Mouse (Mus musculus): ENCODE data around the gene Pcolce2. TPM values are rescaled to one million over a fixed set of nuclear protein-coding genes. Genes with fewer than 3 reads are reported as not detected.
A peak's percentile ranks its signal among the peaks of the same experiment; 100 is the strongest.
"Not testable (repeated sequence)": the region's sequence is repeated elsewhere in the genome, so short reads cannot be mapped to it uniquely, and the experiment has no call there.

Pcolce2 gene
- 1 to 10 TPM; 1.9 to 2.0 TPM for total RNA-seq (2021)

DNA sequence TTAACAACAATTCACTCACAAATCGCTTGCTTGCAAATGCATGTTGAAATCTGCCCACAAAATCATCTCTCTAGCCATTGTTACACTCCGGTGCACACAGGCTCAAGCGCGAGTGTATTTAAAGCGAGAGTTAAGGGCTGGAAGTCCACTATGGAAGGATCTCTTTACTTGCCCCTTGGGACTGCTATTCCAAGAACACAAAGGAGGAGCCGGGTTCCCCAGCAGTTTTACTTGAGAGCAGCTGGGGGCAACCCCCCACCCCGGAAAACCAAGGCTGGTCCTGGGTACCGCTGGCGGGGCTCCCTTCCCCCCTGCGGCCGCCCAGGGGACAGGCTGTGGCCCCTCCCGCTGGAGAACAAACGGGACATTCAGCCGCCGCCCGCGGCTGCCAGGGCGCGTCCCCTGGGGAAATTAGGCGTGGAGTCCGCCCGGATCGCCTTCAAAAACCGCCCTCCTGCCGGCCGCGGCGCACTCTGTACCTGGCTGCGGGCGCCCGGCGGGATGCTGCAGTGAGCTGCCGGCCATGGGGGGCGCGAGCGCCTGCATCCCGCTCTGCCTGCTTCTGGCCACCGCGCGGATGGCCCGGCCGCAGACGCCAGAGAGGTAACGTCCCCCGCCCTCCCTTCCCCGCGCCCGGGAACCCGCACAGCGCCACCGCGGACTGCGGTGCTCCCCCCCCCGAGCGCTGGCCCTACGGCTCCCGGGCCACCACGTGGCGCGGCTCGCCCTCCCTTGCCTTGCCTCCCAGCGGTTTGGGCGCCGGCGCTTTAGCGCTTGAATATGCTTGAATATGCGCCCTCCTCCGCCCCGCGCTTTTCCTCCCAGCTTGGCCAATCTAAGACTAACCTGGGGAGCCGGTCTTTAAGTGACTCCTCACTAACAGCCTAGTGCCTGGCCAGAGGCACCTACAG, at the start of gene Pcolce2:
Gene Pcolce2 (plus strand): TSS at position 331 of the 911 bp plus-strand sequence.
- intact Hi-C loops (cut with DNase I) = no loop called here
- DNase-seq (ENCODE audit: extremely low spot score in 1 of 2, low spot score in 2 of 2) = peak in 1 of 2 experiments; percentile 37

DNA sequence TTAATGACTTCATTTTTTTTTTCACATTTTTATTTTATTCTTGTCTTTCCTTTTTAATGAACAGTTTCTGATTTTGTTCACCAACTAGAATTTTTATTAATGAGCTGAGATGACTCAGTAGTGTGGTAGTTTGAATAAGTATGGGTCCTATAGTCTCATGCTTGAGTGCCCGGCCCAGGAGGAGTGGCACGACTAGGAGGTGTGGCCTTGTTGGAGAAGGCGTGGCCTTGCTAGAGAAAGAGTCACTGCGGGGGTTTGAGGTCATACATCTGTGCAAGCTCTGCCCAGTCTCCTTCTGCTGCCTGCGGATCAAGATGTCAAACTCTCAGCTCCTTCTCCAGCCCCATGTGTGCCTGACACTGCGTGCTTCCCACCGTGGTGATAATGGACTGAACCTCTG, 49.3 kb upstream of the Pcolce2 start:
- DNase-seq (ENCODE audit: extremely low spot score in 1 of 2, low spot score in 2 of 2) = no peak
- intact Hi-C loops (cut with DNase I) = no loop called here

DNA sequence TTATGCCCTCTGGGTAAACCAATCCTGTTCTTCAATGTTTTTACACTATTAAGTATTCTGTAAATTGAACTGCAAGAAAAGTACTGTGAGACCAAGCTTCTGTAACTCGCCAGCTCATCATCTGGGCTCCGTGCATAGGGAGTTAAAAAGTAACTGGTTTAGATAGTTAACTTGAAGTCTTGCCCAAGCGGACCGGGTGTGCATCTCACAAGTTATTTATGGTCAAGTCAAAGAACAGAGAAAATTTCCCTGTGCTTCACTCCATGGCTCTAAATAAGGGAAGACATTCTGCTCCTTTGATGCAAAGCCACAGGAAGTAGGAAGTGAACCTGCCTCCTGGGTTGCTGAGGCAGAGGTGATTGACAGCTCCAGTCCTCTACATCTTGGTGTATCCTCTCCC, 43.1 kb upstream of the Pcolce2 start:
- intact Hi-C loops (cut with DNase I) = no loop called here
- no peak for DNase-seq (ENCODE audit: extremely low spot score in 1 of 2, low spot score in 2 of 2)

DNA sequence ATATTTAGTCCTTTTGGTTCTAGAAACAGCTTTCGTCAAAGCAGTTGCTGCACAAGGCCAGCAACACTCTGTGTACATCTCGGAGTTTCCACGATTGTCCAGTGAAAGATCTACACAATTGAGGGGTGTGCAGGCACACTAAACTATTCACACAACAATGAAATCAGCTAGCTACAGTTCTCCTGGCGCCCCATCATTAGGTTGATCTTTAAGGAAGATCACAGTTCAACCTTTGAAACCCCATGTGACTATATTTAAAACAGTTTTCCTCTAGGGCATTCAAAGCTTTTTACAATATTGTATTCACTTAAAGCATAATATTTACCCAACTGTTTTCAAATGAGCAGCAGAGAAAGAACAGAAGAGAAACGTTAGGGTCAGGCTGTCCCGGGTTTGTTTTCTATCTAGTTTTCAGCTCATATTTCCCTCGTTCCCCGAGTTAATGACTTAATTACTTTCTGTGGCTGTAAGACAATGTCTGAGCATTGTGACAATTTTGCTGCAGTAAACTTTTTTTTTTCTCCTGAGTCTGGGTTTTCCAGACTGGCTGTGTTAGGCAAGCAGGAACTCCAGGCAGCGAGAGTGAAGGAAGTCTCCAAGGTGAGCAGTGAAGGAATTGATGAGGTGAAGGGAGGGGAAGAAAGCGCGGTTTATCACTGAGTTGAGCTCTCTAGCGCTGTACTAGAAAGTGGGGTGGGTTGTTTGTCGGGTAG, 39.8 kb upstream of the Pcolce2 start:
- intact Hi-C loops (cut with DNase I) = no loop called here
- DNase-seq (ENCODE audit: extremely low spot score in 1 of 2, low spot score in 2 of 2) = no peak

DNA sequence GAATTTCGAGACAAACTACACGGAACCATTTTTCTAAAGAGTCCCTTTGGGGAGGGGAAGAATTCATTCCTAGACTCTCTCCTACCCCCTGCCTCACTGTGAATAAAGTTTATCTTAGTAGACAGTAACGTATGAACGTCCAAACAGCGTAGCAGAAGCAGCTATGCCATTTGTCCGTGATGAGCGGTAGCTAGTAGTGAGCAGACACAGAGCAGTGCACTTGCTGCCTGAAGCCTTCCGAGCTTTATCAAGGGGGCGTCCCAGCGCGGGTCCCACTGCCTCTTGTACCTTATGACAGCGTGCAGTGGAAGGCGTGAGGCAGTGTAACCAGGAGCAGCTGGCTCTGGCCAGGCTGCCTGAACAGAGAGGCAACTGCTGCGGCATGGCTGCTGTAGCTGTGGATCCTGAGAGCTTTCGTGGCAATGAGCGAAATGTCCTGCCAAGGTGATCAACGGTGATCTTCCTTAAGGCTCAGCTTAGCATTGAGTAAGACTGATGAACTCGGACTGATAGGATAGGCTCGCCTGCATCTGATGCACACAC, 39.2 kb upstream of the Pcolce2 start:
- intact Hi-C loops (cut with DNase I) = no loop called here
- DNase-seq (ENCODE audit: extremely low spot score in 1 of 2, low spot score in 2 of 2) = no peak

DNA sequence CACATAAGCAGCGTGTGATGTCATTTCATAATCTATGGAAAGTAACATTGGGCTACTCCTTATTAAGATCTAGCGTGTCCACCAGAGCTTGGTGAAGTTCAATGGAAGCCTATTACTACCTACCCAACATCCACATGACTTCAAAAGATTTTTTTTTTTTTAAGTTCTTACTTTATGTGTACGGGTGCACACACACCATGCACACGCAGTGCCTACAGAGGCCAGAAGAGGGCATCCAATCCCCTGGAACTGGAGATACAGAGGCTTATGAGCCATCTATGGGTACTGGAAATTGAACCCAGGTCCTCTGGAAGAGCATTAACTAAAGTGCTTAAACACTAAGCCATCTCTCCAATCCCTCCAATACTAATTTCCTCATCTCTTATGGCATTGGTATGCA, 38.0 kb upstream of the Pcolce2 start:
- no peak for DNase-seq (ENCODE audit: extremely low spot score in 1 of 2, low spot score in 2 of 2)
- intact Hi-C loops (cut with DNase I) = no loop called here

DNA sequence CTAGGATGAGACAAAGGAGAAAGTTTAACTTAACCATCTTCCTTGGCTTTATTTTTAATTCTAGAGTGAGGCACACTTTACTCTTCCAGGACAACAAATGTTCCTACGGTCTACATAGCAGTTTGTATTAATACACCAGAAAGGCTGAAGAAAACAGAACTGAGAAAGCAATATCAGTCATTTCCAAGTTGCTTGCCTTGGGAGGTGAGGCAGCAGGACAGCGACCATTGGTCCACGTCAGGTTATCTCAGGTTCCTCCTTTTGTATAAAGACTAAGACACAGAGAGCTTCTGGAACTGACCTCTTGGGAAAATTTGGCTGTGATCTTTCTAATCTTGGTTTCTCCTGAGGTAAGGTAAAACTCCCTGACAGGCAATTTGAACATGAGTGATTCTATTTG, 34.6 kb upstream of the Pcolce2 start:
- DNase-seq (ENCODE audit: extremely low spot score in 1 of 2, low spot score in 2 of 2) = no peak
- intact Hi-C loops (cut with DNase I) = no loop called here

DNA sequence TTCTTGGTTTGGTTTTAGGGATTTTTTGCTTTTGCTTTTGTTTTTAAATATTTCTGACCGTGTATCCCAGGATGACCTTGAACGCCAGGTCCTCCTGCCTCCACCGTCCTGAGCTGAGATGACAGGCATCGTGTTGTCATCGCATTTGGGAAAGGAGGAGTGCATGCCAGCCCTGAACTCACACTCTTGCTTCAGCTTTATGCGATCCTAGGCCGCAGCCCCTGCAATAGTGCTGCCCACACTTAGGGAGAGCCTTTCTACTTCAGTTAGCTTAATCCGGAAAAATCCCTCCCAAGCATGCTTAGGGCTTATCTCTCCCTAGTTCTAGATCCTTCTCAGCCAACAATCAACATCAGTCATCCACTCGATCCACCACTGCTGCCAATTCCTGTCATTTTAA, 34.1 kb upstream of the Pcolce2 start:
- intact Hi-C loops (cut with DNase I) = no loop called here
- no peak for DNase-seq (ENCODE audit: extremely low spot score in 1 of 2, low spot score in 2 of 2)

DNA sequence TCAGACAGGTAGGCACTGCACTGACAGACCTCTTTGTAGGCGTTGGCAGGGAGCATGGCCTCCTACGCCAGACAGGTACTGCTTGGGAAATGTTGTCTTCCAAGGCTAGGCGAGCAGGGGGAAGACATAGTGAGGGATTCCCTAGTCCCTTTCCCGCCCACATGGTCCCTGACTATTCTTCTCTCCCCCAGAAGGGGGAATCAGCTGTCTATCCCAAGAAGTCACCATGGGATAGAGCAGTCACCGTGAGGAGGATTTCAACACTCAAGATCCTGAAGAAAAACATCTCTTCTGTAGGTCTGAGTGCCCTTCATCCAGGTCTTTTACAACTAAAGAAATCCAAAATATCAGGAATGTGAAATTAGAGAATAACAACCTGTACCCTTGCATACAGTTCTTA, 30.2 kb upstream of the Pcolce2 start:
- intact Hi-C loops (cut with DNase I) = no loop called here
- DNase-seq (ENCODE audit: extremely low spot score in 1 of 2, low spot score in 2 of 2) = no peak

DNA sequence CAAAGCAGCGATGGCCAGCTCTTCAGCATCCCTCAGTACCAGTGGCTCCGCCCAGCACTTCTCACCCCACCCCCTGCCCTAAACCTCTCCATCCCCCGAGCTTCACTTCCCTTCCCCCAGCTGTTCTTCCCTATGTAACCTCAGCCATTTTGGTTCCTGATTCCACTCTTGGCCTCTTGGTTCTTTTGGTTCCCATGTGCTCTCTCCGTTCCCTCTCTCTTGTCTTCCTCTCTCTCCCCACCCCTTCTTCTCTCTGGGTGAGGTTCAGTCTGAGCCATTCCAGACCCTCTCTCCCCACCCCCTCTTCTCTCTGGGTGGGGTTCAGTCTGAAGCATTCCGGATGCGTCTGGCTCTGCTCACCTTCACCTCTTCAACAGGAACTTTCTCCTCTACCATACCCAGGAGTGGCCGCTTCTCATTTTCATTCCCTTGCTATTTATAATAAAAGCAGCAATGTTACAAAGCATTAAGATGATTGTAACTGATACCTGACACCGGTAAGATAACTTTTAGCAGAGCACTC, 25.1 kb upstream of the Pcolce2 start:
- intact Hi-C loops (cut with DNase I) = no loop called here
- no peak for DNase-seq (ENCODE audit: extremely low spot score in 1 of 2, low spot score in 2 of 2)

DNA sequence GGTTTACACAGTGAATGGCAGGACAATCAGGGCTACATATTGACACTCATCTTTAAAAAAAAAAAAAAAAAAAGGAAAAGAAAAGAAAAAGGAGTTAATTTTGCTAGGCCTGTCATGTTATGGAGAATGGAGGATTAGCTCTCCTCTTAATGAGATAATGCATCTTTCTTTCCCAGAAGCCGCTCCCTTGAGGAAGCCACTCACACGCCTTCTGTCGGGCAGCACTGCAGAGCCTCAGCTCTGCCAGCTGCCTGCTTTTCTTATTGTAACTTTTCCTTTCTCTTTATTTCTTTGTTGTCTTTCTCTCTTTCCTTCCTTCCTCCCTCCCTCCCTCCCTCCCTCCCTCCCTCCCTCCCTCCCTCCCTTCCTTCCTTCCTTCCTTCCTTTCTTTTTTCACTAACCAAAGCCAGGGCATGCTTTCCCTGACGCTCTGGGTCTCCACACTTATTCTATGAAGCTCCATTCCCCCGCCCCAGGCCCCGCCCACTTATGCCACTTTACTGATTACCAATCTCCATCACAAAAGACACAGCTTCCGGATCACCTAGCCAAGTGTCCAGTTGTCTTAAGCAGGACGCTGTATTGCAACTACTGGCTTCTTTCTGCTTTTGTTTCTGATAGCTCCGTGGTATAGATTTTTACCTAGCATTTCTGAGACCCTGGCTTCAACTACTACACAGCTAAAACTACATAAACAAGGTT, 23.8 kb upstream of the Pcolce2 start:
- no peak for DNase-seq (ENCODE audit: extremely low spot score in 1 of 2, low spot score in 2 of 2)
- intact Hi-C loops (cut with DNase I) = no loop called here

DNA sequence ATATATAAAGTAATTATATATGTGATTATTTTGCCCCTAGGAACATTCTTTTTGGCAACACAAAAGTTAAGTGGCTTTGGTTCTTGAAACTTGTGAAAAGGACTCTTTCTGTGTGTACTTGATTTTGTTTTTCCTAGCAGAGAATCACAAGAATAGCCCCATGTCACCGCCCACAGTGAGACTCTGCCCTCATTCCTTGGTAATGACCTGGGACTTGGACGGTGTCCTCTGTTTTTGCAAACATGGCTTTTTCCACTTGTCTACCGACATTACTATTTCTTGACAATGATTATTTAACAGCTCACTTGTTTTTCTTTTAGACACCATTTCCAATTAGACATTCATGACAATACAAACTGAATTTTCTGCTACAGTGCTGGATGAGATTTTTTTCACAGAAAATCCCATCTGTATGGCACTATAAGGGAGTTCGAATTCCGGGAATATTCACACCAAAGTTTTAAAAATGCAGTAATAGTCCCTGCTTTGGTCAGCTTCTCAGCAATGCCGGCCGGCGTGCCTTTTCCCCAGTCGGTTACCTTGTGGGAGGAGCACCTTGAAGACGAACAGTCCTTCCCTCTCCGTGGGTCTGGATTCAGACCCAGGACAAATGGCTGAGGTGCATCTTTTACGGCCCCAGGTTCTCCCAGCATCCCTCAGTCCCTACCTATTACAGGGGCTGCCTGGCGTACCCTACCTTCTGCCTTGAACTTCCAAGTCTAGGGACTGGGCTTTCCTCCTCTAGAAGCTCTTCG, 22.4 kb upstream of the Pcolce2 start:
- DNase-seq (ENCODE audit: extremely low spot score in 1 of 2, low spot score in 2 of 2) = no peak
- intact Hi-C loops (cut with DNase I) = no loop called here

DNA sequence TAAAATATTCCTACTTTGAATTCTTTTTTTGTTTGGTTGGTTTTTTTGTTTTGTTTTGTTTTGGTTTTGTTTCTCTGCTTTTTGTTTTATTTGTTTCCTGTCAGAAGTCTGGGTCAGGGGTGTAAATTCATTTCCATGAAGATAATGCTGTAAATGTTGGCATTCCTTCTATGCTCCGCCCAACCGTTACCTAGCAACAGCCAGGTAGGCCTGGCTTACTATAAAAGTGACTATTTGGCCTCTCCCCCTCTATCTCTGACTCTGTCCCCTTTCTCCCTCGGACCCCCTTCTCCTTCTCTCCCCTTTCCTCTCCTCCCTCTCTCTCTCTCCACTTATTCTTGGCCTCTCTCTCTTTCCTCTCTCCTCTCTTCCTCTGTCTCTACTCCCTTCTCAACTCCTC, 21.4 kb upstream of the Pcolce2 start:
- intact Hi-C loops (cut with DNase I) = no loop called here
- DNase-seq (ENCODE audit: extremely low spot score in 1 of 2, low spot score in 2 of 2) = no peak

DNA sequence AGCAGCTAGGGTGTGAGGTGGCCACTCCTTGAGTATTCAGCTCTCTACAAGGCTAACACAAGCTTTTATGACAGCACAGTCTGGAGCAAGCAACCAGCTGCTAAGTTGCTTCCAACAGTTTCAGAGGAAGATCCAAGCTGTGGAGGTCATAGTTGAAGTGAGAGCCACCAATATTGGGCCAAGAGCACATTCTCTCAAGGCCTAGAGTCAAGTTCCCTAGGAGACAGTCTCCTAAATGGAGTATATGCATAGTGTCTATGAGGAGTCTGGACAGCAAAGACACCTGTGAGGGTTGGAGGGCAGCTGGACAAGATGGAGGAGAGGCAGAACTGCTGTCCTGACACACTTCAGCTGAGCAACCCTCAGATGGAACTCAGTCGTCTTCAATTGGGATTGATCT, 18.8 kb upstream of the Pcolce2 start:
- intact Hi-C loops (cut with DNase I) = no loop called here

DNA sequence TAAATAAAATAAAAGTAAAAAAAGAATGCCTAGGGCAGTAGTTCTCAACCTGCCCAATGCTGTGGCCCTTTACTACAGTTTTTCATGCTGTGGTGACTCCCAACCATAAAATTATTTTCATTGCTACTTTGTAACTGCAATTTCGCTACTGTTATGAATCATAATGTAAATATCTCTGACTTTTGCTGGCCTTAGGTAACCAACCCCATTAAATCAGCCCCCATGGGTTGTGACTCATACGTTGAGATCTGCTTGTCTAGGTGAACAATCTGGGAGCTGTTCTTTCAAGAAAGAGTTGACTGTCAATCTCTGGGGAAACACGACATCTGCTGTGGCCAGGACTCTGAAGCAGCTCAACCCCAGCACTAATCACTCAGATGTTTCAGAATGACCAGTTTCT, 13.3 kb upstream of the Pcolce2 start:
- intact Hi-C loops (cut with DNase I) = no loop called here
- DNase-seq (ENCODE audit: extremely low spot score in 1 of 2, low spot score in 2 of 2) = no peak

More for the DNA sequence above, 18.8 kb upstream of the Pcolce2 start:
- no peak for DNase-seq (ENCODE audit: extremely low spot score in 1 of 2, low spot score in 2 of 2)

DNA sequence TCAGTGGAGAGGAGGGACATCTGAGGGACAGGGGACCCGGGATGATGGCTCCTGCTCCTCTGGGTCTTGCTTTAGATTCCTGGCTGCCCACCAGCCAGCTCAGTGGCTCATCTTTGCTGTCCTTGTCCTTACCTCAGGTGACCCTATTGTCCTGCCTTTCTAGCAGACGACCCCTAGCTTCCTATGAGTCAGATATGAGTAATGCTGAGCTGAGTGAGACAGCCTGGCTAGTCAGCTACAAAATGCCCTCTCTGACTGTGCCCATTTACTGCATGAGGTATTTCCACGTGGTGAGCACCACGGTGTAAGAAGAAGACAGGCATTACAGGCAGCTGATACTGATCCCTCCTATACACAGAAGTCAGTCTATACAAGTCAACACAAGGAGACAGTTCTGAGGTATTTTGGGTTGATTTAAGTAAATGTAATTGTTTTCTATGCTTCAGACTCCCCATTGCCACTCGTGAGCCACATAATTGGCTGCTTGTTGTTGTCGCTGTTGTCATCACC, 8.9 kb upstream of the Pcolce2 start:
- intact Hi-C loops (cut with DNase I) = no loop called here

DNA sequence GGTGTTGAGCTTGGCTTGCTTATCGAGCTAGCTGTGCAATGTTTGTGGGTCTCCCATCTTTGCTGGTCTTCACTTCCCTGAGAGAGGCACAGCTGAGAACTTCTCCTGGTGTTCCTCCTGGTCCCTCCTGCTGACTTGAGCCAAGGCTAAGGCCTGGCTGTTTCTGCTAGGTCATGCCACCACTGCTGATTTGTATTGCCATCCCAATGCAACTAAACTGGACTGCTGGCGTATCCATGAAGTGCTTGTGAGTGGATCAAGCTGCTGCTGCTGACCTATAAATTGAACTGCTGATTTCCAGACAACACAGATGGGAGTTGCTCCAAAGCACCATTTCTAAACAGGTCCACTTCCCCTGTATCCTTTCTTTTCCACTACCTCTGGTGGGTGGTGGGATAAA, 7.8 kb upstream of the Pcolce2 start:
- DNase-seq (ENCODE audit: extremely low spot score in 1 of 2, low spot score in 2 of 2); intact Hi-C loops (cut with DNase I): not testable (repeated sequence)

More for the DNA sequence above, 8.9 kb upstream of the Pcolce2 start:
- no peak for DNase-seq (ENCODE audit: extremely low spot score in 1 of 2, low spot score in 2 of 2)

DNA sequence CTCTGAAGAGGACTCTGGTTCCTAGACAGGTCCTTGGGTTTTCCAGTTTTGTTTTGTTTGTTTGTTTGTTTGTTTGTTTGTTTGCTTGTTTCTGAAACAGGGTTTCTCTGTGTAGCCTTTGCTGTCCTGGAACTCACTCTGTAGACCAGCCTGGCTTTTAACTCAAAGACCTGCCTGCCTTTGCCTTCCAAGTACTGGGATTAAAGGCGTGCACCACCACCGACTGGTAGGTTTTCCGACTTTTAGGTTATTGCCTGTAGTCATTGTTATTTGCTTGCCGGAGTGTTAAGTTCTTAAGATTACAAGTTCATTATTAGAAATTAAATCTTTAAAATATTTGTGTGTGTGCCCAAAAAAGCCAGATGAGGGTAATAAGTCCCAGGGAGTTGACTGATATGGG, 1.0 kb upstream of the Pcolce2 start:
- intact Hi-C loops (cut with DNase I) = no loop called here
- no peak for DNase-seq (ENCODE audit: extremely low spot score in 1 of 2, low spot score in 2 of 2)
